Mouse (Mus musculus) inflammation-experienced regulatory T-cells (primary cell): Measurements from ENCODE around the gene Dvl3. TPM values are rescaled to one million over a fixed set of nuclear protein-coding genes. Genes with fewer than 3 reads are reported as not detected.

Source experiments
- polyA plus RNA-seq, 2 experiments: library from polyadenylated mRNA; unstranded; fragments of 100-300 nt; shearing (Covaris generic); gene quantifications; one replicate each; pipeline ENCODE4 v1.2.1; 2017

Gene Dvl3
- 10 to 100 TPM; 24.1 to 26.7 TPM for polyA plus RNA-seq

GRCm38 (mm10) chr16:20516726-20517201 lies at the start of gene Dvl3:
Gene Dvl3, plus strand, starts transcription at chr16:20516982.

GRCm38 (mm10) chr16:20498677-20499475 lies 17.9 kb upstream of the Dvl3 start, which contains the start of gene Eif2b5:
Gene Eif2b5, plus strand, starts transcription at chr16:20498817.

GRCm38 (mm10) chr16:20535296-20536080 lies 18.7 kb downstream of the Dvl3 start, which contains the start of gene Ap2m1:
Gene Ap2m1, plus strand, starts transcription at chr16:20535478.

GRCm38 (mm10) chr16:20548096-20548948 lies 31.5 kb downstream of the Dvl3 start, which contains the start of gene Abcf3:
Gene Abcf3, plus strand, starts transcription at chr16:20548577.

Other genes starting within 250 kb of the Dvl3 start
- gene Parl, start 214.6 kb upstream of the Dvl3 start, polyA plus RNA-seq: 10 to 100 TPM; 75.1 to 78.1 TPM
- under 1 TPM in 1 of 2 experiments, not detected in 1; 0.21 TPM for gene Cyp2ab1, start 191.6 kb upstream of the Dvl3 start, polyA plus RNA-seq
- gene Abcc5, start 90.6 kb upstream of the Dvl3 start, polyA plus RNA-seq: 10 to 100 TPM; 27.0 to 32.6 TPM
- 10 to 100 TPM; 70.2 to 83.7 TPM for gene Eif2b5, start 18.2 kb upstream of the Dvl3 start, polyA plus RNA-seq
- gene Ap2m1, start 18.5 kb downstream of the Dvl3 start, polyA plus RNA-seq: 100 to 1,000 TPM; 385 to 421 TPM
- gene Abcf3, start 31.6 kb downstream of the Dvl3 start, polyA plus RNA-seq: 100 to 1,000 TPM in 1 of 2 experiments, 10 to 100 TPM in 1; 65.1 to 102 TPM
- gene Vwa5b2, start 72.5 kb downstream of the Dvl3 start, polyA plus RNA-seq: 1 to 10 TPM in 1 of 2 experiments, under 1 TPM in 1; 0.08 to 2.4 TPM
- gene Eef1akmt4, start 94.6 kb downstream of the Dvl3 start, polyA plus RNA-seq: 10 to 100 TPM; 16.1 to 20.0 TPM
- not detected for gene Gm49333, start 94.6 kb downstream of the Dvl3 start, polyA plus RNA-seq
- 10 to 100 TPM; 39.7 to 42.7 TPM for gene Alg3, start 94.8 kb downstream of the Dvl3 start, polyA plus RNA-seq
- under 1 TPM; 0.29 to 0.84 TPM for gene Camk2n2, start 104.3 kb downstream of the Dvl3 start, polyA plus RNA-seq
- not detected for gene Ece2, start 112.8 kb downstream of the Dvl3 start, polyA plus RNA-seq
- gene Psmd2, start 134.7 kb downstream of the Dvl3 start, polyA plus RNA-seq: 100 to 1,000 TPM; 221 to 235 TPM
- 100 to 1,000 TPM; 104 to 132 TPM for gene Eif4g1, start 151.3 kb downstream of the Dvl3 start, polyA plus RNA-seq
- 1 to 10 TPM; 1.3 to 3.9 TPM for gene Fam131a, start 176.3 kb downstream of the Dvl3 start, polyA plus RNA-seq
- gene Polr2h, start 200.7 kb downstream of the Dvl3 start, polyA plus RNA-seq: 10 to 100 TPM; 50.7 to 72.0 TPM
- gene Clcn2, start 200.8 kb downstream of the Dvl3 start, polyA plus RNA-seq: 1 to 10 TPM; 2.7 to 3.5 TPM
- gene Chrd, start 216.1 kb downstream of the Dvl3 start, polyA plus RNA-seq: not detected
- gene Thpo, start 217.5 kb downstream of the Dvl3 start, polyA plus RNA-seq: under 1 TPM in 1 of 2 experiments, not detected in 1; 0.11 TPM